Mouse (Mus musculus) small intestine, adult 2 months (tissue): ENCODE measurements around the gene Eva1b. TPM values are rescaled to one million over a fixed set of nuclear protein-coding genes. Genes with fewer than 3 reads are reported as not detected.

Experiments
- H3K27ac ChIP-seq: fragments of 200-500 bp; 2 replicates; pipeline ENCODE4 v1.5.1; 2012; ENCODE audit warnings: low read depth, low read length, control low read depth, inconsistent platforms; ENCODE audit not compliant: insufficient read depth
- H3K27me3 ChIP-seq: fragments of 200-500 bp; 2 replicates; pipeline ENCODE4 v1.6.1; 2012; ENCODE audit warnings: mild to moderate bottlenecking, moderate library complexity, low read length, inconsistent platforms; ENCODE audit not compliant: control insufficient read depth, insufficient read depth
- H3K36me3 ChIP-seq: fragments of 200-500 bp; 2 replicates; pipeline ENCODE4 v1.6.1; 2012; ENCODE audit warnings: mild to moderate bottlenecking, low read length, control low read depth, inconsistent platforms; ENCODE audit not compliant: control insufficient read depth, insufficient read depth
- H3K4me1 ChIP-seq: fragments of 200-500 bp; 2 replicates; pipeline ENCODE4 v1.6.1; 2012; ENCODE audit warnings: low read length, inconsistent platforms, mixed read lengths; ENCODE audit not compliant: control insufficient read depth, insufficient read depth, insufficient read length
- H3K4me3 ChIP-seq: fragments of 200-500 bp; 2 replicates; pipeline ENCODE4 v1.5.1; 2012; ENCODE audit warnings: low read depth, mild to moderate bottlenecking, control low read depth, inconsistent platforms, low read length, moderate library complexity
- CTCF ChIP-seq: fragments of 200-500 bp; IDR thresholded peaks from 2 replicates; pipeline ENCODE4 v1.5.1; 2012; ENCODE audit warnings: low read depth, mild to moderate bottlenecking, control low read depth, inconsistent platforms, low read length, moderate library complexity, mixed read lengths; ENCODE audit not compliant: insufficient replicate concordance, insufficient read length; ENCODE audit errors: extremely low read depth
- POLR2A ChIP-seq: fragments of 200-500 bp; IDR thresholded peaks from 2 replicates; pipeline ENCODE4 v1.6.1; 2012; ENCODE audit warnings: low read depth, mild to moderate bottlenecking, control low read depth, inconsistent platforms, low read length, moderate library complexity
- WGBS: fragments of 180-500 bp; shearing (Covaris S2); methylation state at CpG from one replicate; pipeline ENCODE4 v1.1.7; 2018; 5-methylcytosine and 5-hydroxymethylcytosine counted together
- polyA plus RNA-seq: library from polyadenylated mRNA; depleted of rRNA; stranded (reverse); fragments of >200 nt; gene quantifications from 2 replicates; pipeline ENCODE4 v1.2.3, GENCODE M21; 2012

Gene Eva1b
- polyA plus RNA-seq, 1 experiment = 54.3 TPM

DNA sequence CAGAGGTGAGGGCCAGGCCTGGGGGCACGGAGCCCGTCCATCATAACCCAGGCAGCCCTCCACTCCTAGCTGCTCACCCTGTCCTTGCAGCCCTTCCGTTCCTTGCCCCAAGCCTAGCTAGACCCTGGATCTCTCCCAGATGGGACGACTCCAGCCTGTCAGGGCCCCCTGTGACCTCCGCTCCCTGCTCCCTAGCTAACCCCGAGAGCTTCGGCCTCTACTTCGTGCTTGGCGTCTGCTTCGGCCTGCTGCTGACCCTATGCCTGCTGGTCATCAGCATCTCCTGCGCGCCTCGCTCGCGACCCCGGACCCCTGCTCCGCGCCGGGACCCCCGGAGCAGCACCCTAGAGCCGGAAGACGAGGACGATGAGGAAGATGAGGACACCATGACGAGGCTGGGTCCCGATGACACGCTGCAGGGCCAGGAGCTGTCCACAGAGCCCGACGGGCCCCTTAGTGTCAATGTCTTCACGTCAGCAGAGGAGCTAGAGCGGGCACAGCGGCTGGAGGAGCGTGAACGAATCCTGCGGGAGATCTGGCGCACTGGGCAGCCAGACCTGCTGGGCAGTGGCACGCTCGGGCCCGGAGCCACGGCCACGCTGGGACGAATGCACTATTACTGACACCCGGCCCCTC lies 1.6 kb downstream of the Eva1b start:
- Histone ChIP-seq H3K4me1 (peaks cover 7% of the 10 kb centered on the region; the same call in 1 of the 2 replicates), H3K36me3 (peaks cover 3% of the 10 kb centered on the region; the same call in 1 of the 2 replicates), H3K27me3 (0 out of 2 replicates have a peak, but pooled peaks cover 3% of the 10 kb centered on the region), H3K27ac (peak overlapping the region; percentile 64), H3K4me3 (peak overlapping the region; percentile 76)
- 62% methylated on average over 42 of the region's 42 CpGs for WGBS
- TF ChIP-seq POLR2A = no peak

DNA sequence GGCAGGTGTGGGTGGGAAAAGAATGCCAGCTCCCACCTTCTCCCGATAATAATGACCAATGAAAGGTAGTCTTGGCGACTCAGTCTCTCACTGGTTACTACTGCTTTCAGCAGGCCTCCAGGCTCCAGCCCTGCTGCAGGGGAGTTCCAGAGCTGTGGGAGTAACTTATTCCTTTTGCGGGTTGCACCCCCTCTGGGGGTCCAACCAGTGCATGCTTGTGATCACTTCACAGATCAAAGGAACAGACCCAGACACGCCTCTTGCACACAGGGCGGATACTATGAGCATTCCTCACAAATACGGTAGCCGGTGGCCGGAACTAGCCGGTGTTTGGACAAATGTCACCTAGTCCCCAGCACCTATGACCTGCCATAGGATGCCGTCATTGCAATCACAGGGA lies 2.3 kb downstream of the Eva1b start:
- peak overlapping the region; percentile 76 for H3K4me3 ChIP-seq
- peaks cover 3% of the 10 kb centered on the region; the same call in 1 of the 2 replicates for H3K36me3 ChIP-seq
- H3K27me3 ChIP-seq = 0 out of 2 replicates have a peak, but pooled peaks cover 3% of the 10 kb centered on the region
- TF ChIP-seq CTCF = no peak
- TF ChIP-seq POLR2A = no peak
- 73% methylated on average over 10 of the region's 10 CpGs for WGBS
- peak overlapping the region; percentile 14 for H3K27ac ChIP-seq
- peaks cover 7% of the 10 kb centered on the region; the same call in 1 of the 2 replicates for H3K4me1 ChIP-seq

DNA sequence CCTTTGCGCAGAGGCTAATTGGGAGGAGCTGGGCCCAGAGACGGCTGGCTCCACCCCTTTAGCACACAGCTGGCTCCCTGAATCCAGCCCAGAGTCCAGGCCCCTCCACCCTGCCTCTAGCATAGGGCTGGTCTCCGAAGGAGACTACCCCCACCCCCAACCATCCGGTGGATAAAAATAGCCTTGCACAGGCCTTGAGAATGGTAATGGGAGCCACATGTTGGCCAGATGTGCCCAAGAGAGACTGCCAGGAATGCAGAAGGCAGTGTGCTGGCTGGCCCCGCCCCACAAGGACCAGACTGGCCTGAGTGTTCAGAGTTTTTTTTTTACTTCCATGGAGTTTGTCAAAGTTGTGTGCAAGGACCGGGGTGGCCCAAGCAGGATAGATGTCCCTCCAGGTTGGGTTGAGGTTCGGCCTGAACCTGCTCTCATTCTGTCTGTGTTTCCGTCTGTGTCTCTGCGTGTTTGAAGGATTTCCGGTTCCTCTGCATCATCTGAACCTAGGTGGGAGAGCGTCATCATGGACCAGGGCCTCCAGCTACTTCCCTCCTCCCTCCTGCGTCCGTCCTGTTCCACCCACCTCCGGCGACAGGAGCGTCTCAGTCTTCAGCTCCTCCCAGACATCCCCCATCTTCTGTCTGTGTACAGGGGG lies 2.9 kb downstream of the Eva1b start:
- Histone ChIP-seq H3K4me1 (peaks cover 9% of the 10 kb centered on the region), H3K27me3 (0 out of 2 replicates have a peak, but pooled peaks cover 3% of the 10 kb centered on the region), H3K27ac (peak overlapping the region; percentile 50), H3K36me3 (peaks cover 3% of the 10 kb centered on the region; the same call in 1 of the 2 replicates), H3K4me3 (peak overlapping the region; percentile 27)
- TF ChIP-seq POLR2A = no peak
- TF ChIP-seq CTCF = no peak
- WGBS = 72% methylated on average over 16 of the region's 16 CpGs

DNA sequence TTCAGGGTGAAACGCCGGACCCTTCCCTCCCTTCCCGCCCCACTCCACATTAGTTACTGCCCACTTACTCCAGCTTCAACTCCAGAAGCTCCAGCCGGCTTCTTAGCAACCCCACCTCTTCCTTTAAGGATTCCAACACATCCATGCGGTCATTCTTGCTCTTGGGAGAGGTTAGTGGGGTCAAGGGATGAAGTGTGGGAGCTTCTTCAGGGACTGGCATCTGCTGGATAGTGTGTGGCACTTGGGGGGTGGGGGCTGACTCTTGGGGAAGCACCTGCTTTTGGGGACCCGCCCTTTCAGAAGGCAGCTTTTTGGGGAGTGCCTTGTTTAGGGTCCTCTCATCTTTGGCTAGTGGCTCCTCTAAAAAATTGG lies 3.4 kb downstream of the Eva1b start:
- Histone ChIP-seq H3K27ac (peak overlapping the region; percentile 50; the same call in 1 of the 2 replicates), H3K36me3 (peaks cover 3% of the 10 kb centered on the region; the same call in 1 of the 2 replicates), H3K4me1 (peaks cover 12% of the 10 kb centered on the region), H3K4me3 (peak overlapping the region; percentile 27; the same call in 1 of the 2 replicates), H3K27me3 (0 out of 2 replicates have a peak, but pooled peaks cover 3% of the 10 kb centered on the region)
- TF ChIP-seq POLR2A (no peak), CTCF (no peak)
- WGBS = 78% methylated on average over 6 of the region's 6 CpGs

DNA sequence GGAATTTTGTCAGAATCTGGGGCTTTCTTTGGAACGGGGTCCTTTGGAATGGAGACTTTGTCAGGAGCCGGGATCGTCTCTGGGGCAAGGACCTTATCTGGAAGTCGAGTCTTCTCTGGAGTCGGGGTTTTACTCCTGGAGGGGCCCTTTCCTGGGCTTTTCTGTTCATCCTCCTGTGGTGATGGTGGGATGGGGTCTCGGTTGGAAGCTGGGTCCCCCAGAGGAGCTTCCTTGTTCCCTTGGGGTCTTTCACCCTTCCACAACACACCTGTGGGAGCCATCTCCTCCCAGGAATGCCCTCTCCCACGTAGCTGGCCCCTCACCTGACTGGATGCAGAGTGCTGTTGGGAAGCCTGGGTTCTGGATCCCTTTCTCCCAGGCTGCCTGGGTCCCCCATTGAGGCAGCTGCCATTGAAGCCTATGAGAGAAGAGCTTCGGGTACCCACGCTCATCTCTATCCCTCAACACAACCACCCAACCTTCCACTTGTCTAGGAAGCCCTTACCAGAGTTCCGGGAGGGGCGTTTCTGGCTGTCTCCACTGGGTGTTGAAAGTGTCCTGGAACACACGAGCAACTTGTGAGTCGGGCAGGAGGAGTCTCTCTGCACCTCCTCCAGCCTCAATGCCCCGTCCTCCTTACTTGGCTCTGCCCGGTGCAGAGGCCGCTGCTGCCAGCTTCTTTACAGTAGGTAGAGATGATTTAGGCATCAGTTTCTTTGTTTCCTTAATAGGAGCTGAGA lies 4.3 kb downstream of the Eva1b start:
- Histone ChIP-seq H3K36me3 (peaks cover 3% of the 10 kb centered on the region; the same call in 1 of the 2 replicates), H3K27me3 (0 out of 2 replicates have a peak, but pooled peaks cover 3% of the 10 kb centered on the region), H3K4me3 (no peak overlapping the region), H3K4me1 (peaks cover 12% of the 10 kb centered on the region), H3K27ac (no peak overlapping the region)
- TF ChIP-seq CTCF (no peak), POLR2A (no peak)
- 86% methylated on average over 16 of the region's 16 CpGs for WGBS

- Histone ChIP-seq H3K4me3 (no peak overlapping the region), H3K27ac (no peak overlapping the region), H3K4me1 (peaks cover 12% of the 10 kb centered on the region), H3K27me3 (0 out of 2 replicates have a peak, but pooled peaks cover 1% of the 10 kb centered on the region), H3K36me3 (peaks cover 3% of the 10 kb centered on the region; the same call in 1 of the 2 replicates)
- WGBS = 77% methylated on average over 14 of the region's 14 CpGs
- TF ChIP-seq CTCF (no peak), POLR2A (no peak)
Measured at GRCm38 (mm10) chr4:126152864-126153263, 5.3 kb downstream of the Eva1b start.

GRCm38 (mm10) chr4:126155183-126155582 lies 7.6 kb downstream of the Eva1b start:
- peaks cover 3% of the 10 kb centered on the region; the same call in 1 of the 2 replicates for H3K36me3 ChIP-seq
- no peak overlapping the region for H3K4me3 ChIP-seq
- H3K27me3 ChIP-seq = no peaks in the 10 kb centered on the region
- WGBS = 20% methylated on average over 4 of the region's 4 CpGs
- no peak for TF ChIP-seq CTCF
- no peak for TF ChIP-seq POLR2A
- peak overlapping the region; percentile 13; the same call in 1 of the 2 replicates for H3K27ac ChIP-seq
- peaks cover 7% of the 10 kb centered on the region; the same call in 1 of the 2 replicates for H3K4me1 ChIP-seq
